Mouse (Mus musculus): ENCODE results near the gene Susd1. TPM values are rescaled to one million over a fixed set of nuclear protein-coding genes. Genes with fewer than 3 reads are reported as not detected.
A peak's percentile ranks its signal among the peaks of the same experiment; 100 is the strongest.

The Susd1 gene
- polyA plus RNA-seq, 1 experiment from 2014 or later: 11.5 TPM

DNA sequence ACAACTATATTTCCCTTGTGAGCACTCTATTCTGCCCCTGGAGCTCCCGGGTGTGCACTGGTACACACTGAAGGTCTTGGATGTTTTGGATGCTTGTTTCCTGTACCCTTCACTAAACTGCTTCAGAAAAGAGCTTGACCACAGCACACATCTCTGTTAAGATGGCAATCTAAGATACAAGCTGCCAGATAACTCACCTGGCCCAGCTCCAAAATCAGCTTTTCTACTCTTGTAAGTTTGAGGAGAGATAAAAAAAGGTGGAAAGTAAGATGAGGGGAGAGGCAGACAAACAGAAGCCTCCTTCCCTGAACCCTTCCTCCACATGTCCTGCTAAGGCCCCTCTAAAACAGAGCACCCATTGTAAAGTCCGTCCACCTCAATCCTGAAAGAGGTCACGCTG is 115.7 kb downstream of the Susd1 start:
- Histone ChIP-seq H3K9ac (replicated peaks; ENCODE audit: low read length) (no peak overlapping the region), H3K4me2 (replicated peaks; ENCODE audit: low read depth, low read length) (no peak overlapping the region), H3K9me3 (ENCODE audit: low read length) (no peaks in the 10 kb centered on the region), H3K27ac (ENCODE audit: low read length) (no peak overlapping the region), H3K27me3 (ENCODE audit: insufficient read depth, low read length) (no peaks in the 10 kb centered on the region), H3K4me1 (ENCODE audit: insufficient read depth, low read length) (peaks cover 14% of the 10 kb centered on the region), H3K4me3 (ENCODE audit: low read length) (no peak overlapping the region), H3K36me3 (ENCODE audit: insufficient read depth, low read length) (no peaks in the 10 kb centered on the region)
- ATAC-seq (ENCODE audit: low FRiP score, low TSS enrichment): no peak
- 59% methylated on average over 3 of the region's 3 CpGs for WGBS

DNA sequence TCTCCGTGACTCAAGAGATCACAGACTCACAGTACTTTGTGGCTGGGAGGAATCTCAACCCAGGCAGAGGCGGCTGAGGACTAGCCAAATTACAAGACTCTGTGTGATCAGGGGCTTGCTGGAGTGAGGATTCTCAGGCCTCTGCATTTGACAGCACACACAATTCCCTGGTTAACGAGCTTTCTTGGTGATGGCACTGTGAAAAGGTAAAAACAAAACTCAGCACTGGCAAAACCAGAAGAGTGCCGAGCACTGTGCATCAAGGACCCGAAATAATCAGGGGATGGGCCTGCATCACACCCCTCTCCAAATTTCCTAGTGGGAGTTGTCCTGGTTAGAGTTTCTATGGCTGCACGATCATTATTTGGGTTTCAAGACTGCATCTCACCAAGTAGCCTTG is 116.4 kb downstream of the Susd1 start:
- Histone ChIP-seq H3K36me3 (ENCODE audit: insufficient read depth, low read length) (no peaks in the 10 kb centered on the region), H3K9ac (replicated peaks; ENCODE audit: low read length) (no peak overlapping the region), H3K4me1 (ENCODE audit: insufficient read depth, low read length) (peaks cover 14% of the 10 kb centered on the region), H3K27me3 (ENCODE audit: insufficient read depth, low read length) (no peaks in the 10 kb centered on the region), H3K4me3 (ENCODE audit: low read length) (no peak overlapping the region), H3K9me3 (ENCODE audit: low read length) (no peaks in the 10 kb centered on the region), H3K4me2 (replicated peaks; ENCODE audit: low read depth, low read length) (no peak overlapping the region), H3K27ac (ENCODE audit: low read length) (no peak overlapping the region)
- ATAC-seq (ENCODE audit: low FRiP score, low TSS enrichment): no peak
- 80% methylated on average over 6 of the region's 6 CpGs for WGBS

DNA sequence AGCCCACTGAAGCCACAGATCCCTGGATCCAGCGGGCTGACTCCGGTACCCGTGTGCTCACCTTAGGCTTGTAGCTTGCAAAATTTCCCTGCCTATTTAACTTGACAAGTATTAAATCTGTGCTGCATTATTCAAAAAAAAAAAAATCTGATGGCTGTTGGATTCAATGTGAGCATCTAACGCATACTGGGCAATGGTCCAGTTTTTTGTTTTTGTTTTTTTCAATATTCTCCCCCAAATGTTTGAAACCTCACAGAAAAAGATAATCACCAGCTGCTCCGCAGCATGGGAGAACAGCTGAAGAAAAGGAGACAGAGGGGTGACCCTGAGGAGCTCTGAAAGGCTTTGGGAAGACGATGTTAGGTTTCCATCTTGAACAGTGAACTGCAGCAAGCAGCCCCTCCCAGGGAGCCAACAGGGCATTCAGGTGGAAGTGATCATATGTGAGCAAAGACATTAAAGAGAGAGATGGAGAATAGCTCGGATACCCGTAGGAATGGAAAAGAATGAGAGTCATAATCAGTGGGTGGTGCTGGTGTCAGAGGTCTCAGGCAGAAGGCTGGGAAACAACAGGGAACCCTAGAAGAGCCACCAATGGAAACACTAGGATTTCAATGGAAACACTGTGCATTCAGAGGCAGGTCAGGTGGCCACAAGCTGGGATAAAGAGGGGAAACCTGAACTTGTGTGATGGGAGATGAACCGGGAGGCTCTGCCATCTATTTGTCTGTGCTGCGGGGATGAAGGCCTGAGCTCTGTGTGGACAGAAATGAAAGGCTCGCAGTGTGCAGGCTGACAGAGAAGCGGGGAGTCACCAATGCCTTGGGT is 117.0 kb downstream of the Susd1 start:
- no peaks in the 10 kb centered on the region for H3K36me3 ChIP-seq (ENCODE audit: insufficient read depth, low read length)
- peaks cover 14% of the 10 kb centered on the region for H3K4me1 ChIP-seq (ENCODE audit: insufficient read depth, low read length)
- H3K27me3 ChIP-seq (ENCODE audit: insufficient read depth, low read length): no peaks in the 10 kb centered on the region
- H3K9ac ChIP-seq (replicated peaks; ENCODE audit: low read length): no peak overlapping the region
- no peak overlapping the region for H3K4me2 ChIP-seq (replicated peaks; ENCODE audit: low read depth, low read length)
- no peak for ATAC-seq (ENCODE audit: low FRiP score, low TSS enrichment)
- 0 out of 2 replicates have a peak overlapping the region, but pooled peaks have one; percentile 18 for H3K27ac ChIP-seq (ENCODE audit: low read length)
- WGBS: 69% methylated on average over 12 of the region's 12 CpGs
- no peaks in the 10 kb centered on the region for H3K9me3 ChIP-seq (ENCODE audit: low read length)
- no peak overlapping the region for H3K4me3 ChIP-seq (ENCODE audit: low read length)

DNA sequence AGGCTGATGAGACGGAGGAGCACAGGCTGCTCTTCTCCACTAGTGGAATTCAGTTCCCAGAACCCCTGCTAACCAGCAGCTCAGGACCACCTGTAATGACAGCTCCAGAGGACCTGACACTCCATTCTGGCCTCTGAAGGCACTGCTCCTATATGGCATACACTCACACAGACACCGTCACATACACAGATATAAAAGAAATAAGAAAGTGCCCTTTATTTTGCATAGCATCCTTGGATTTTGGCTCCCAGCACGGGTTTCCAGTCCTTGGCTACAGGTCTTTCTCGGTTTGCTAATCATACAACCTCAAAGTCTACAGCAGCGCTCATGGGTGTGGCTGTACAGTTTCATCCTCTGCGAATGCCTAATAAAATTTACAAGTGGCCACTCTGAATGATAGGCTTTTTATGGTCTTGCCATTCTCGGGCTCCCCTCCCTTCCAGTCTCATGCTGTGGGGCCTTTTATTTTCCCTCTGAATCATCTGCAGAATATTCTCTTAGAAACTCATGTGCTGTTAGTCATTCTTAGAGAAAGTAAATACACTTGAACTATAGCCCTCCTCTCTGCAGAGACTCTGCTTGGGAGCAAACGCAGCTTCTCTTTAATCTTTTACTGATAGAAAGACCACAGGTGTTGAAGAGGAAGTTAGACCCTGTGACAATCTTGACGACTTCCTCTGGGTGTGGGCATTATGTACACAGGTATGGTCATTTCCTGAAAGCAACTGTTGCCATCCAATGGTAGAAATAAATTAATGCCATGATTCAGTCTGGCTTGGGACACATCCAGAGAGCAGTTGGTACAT is 119.1 kb downstream of the Susd1 start:
- WGBS: 61% methylated on average over 9 of the region's 9 CpGs
- no peak overlapping the region for H3K9ac ChIP-seq (replicated peaks; ENCODE audit: low read length)
- no peak overlapping the region for H3K4me2 ChIP-seq (replicated peaks; ENCODE audit: low read depth, low read length)
- H3K27ac ChIP-seq (ENCODE audit: low read length): no peak overlapping the region
- no peaks in the 10 kb centered on the region for H3K36me3 ChIP-seq (ENCODE audit: insufficient read depth, low read length)
- ATAC-seq (ENCODE audit: low FRiP score, low TSS enrichment): no peak
- no peaks in the 10 kb centered on the region for H3K27me3 ChIP-seq (ENCODE audit: insufficient read depth, low read length)
- no peak overlapping the region for H3K4me3 ChIP-seq (ENCODE audit: low read length)
- no peaks in the 10 kb centered on the region for H3K9me3 ChIP-seq (ENCODE audit: low read length)
- peaks cover 22% of the 10 kb centered on the region for H3K4me1 ChIP-seq (ENCODE audit: insufficient read depth, low read length)

DNA sequence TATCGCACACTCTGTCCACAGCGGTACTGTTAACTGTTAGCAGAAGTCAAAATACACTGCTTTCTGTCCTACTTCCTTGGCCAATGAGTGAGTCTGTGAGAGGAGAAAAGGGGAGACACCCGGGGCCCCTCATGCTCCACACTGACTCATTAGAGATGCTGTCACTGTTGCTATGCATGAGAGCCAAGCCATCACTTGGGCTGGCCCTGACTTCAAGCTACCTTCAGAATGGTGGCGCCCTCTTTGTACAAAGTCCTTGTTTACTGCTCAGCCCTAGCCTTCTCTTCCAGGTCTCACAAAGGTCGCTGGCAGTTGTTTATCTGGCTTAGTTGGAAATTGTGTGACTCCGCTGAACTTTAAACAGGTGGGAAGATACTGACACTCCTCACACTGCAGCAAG is 119.8 kb downstream of the Susd1 start:
- Histone ChIP-seq H3K4me2 (replicated peaks; ENCODE audit: low read depth, low read length) (no peak overlapping the region), H3K9me3 (ENCODE audit: low read length) (no peaks in the 10 kb centered on the region), H3K4me1 (ENCODE audit: insufficient read depth, low read length) (peaks cover 22% of the 10 kb centered on the region), H3K27ac (ENCODE audit: low read length) (no peak overlapping the region), H3K36me3 (ENCODE audit: insufficient read depth, low read length) (no peaks in the 10 kb centered on the region), H3K9ac (replicated peaks; ENCODE audit: low read length) (no peak overlapping the region), H3K27me3 (ENCODE audit: insufficient read depth, low read length) (no peaks in the 10 kb centered on the region), H3K4me3 (ENCODE audit: low read length) (no peak overlapping the region)
- 86% methylated on average over 6 of the region's 6 CpGs for WGBS
- no peak for ATAC-seq (ENCODE audit: low FRiP score, low TSS enrichment)

DNA sequence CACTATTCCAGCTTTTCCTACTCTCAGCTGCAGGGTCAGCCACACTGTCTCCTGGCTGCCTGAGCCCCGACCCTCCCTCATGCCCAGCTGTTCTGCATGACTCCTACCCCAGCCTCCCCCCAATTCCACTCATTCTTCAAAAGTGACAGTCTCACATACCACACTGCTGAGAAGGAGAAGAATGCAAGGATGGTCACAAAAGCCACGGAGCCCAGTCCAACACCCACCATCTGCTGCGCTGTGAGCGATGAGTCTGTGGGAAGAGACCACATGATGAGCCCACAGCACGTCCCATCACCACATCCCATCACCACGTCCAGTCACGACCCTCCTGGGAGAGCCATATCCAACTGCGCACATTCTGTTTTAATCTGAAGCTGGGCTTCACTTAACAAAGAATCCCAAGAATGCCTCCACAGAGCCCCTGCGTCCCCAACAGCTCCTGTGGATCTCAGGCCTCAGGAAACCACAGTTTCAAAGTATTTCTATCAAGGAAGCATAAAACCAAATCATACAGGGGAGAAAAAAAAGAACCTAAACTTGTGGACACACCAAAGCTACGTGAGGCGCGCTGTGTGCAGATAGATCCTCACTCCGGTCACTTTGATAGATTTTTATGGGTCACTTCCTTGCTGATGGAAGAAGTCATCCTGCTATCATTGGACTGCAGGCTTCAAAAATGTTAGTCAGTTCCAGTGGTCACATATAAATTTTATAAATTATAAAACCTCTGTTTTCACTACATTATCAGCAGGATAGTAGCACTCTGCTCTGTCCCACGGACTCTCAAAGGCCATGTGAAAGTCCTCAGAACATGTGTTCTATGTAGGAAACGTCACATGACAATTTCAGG is 122.7 kb downstream of the Susd1 start:
- Histone ChIP-seq H3K4me2 (replicated peaks; ENCODE audit: low read depth, low read length) (no peak overlapping the region), H3K9ac (replicated peaks; ENCODE audit: low read length) (no peak overlapping the region), H3K27me3 (ENCODE audit: insufficient read depth, low read length) (no peaks in the 10 kb centered on the region), H3K27ac (ENCODE audit: low read length) (peak overlapping the region; percentile 58; the same call in 1 of the 2 replicates), H3K36me3 (ENCODE audit: insufficient read depth, low read length) (no peaks in the 10 kb centered on the region), H3K4me1 (ENCODE audit: insufficient read depth, low read length) (peaks cover 8% of the 10 kb centered on the region; the same call in 1 of the 2 replicates), H3K9me3 (ENCODE audit: low read length) (no peaks in the 10 kb centered on the region), H3K4me3 (ENCODE audit: low read length) (no peak overlapping the region)
- peak; percentile 88 for ATAC-seq (ENCODE audit: low FRiP score, low TSS enrichment)
- WGBS: 70% methylated on average over 15 of the region's 15 CpGs

DNA sequence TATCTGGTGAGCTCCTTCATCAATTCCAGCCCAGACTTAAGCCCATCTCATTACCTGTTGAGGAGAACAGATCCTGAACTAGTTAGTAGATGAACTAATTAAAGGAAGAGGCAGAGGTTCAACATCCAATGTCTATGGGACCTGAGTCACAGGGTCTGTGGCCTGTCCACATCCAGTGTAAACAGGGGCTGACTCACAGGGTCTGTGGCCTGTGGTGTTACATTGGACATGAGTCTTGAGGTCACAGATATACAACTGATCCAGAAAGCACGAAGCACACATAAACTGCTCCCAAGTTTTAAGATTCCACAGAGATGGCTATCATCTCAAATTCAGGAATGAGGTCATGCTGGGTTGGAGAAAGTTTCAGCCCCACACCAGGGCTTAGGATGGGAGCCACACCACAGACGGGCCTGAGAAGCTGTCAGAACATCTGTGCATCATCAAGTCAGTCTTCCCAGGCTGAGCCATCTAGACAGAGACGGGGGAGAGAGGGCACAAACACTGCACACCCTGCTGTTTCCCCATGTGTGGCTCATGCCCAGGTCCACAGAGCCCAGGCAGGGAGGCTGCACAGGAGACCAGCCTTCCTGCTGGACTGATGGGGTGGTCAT is 123.4 kb downstream of the Susd1 start:
- Histone ChIP-seq H3K9me3 (ENCODE audit: low read length) (no peaks in the 10 kb centered on the region), H3K4me2 (replicated peaks; ENCODE audit: low read depth, low read length) (no peak overlapping the region), H3K4me3 (ENCODE audit: low read length) (no peak overlapping the region), H3K27me3 (ENCODE audit: insufficient read depth, low read length) (no peaks in the 10 kb centered on the region), H3K9ac (replicated peaks; ENCODE audit: low read length) (no peak overlapping the region), H3K27ac (ENCODE audit: low read length) (peak overlapping the region; percentile 58; the same call in 1 of the 2 replicates), H3K4me1 (ENCODE audit: insufficient read depth, low read length) (peaks cover 8% of the 10 kb centered on the region; the same call in 1 of the 2 replicates), H3K36me3 (ENCODE audit: insufficient read depth, low read length) (no peaks in the 10 kb centered on the region)
- 49% methylated on average over 3 of the region's 3 CpGs for WGBS
- peak; percentile 40; the same call in 1 of the 2 replicates for ATAC-seq (ENCODE audit: low FRiP score, low TSS enrichment)

DNA sequence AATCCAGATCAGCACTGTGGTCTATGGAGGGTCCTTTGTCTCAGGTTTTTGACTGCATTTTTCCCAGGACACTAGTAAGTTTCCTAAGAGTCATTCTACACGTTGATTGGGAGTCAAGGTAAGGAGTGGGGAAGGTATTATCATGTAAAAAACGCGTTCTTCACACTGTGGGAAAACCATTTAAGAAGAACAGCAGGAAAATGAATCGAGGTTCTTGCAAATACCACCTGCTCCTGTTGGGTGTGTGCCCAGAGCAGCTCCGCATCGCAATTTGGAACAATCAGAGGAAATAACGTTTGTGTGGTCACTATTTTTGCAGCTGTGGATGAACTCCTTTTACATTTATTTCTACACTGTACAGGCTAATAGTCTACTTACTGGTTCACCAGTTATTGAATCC is 125.5 kb downstream of the Susd1 start:
- H3K9me3 ChIP-seq (ENCODE audit: low read length): no peaks in the 10 kb centered on the region
- no peak overlapping the region for H3K9ac ChIP-seq (replicated peaks; ENCODE audit: low read length)
- no peak overlapping the region for H3K4me3 ChIP-seq (ENCODE audit: low read length)
- H3K27me3 ChIP-seq (ENCODE audit: insufficient read depth, low read length): no peaks in the 10 kb centered on the region
- no peak overlapping the region for H3K27ac ChIP-seq (ENCODE audit: low read length)
- peaks cover 8% of the 10 kb centered on the region; the same call in 1 of the 2 replicates for H3K4me1 ChIP-seq (ENCODE audit: insufficient read depth, low read length)
- H3K4me2 ChIP-seq (replicated peaks; ENCODE audit: low read depth, low read length): no peak overlapping the region
- no peaks in the 10 kb centered on the region for H3K36me3 ChIP-seq (ENCODE audit: insufficient read depth, low read length)
- no peak for ATAC-seq (ENCODE audit: low FRiP score, low TSS enrichment)
- 68% methylated on average over 7 of the region's 7 CpGs for WGBS

DNA sequence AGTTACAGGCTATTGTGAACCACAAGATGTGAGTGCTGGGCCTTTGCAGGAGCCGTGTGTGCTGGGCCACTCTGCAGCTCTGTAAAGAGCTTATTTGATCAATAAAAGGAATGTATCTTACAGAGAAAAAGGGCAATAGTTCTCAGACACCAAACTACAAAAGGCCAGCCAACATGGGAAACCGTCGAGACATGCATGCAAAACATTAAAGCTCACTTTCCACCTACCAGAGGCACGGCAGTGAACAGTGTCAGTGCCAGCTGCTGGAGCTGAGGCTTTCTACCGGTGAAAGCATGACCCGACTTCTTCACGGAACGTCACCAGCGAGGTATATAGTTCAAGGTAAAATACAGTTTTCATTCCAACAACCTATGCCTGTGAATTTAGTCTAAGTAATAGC is 127.8 kb downstream of the Susd1 start:
- ATAC-seq (ENCODE audit: low FRiP score, low TSS enrichment): no peak
- 87% methylated on average over 9 of the region's 9 CpGs for WGBS

More for the DNA sequence above, 127.8 kb downstream of the Susd1 start:
- Histone ChIP-seq H3K27ac (ENCODE audit: low read length) (no peak overlapping the region), H3K4me3 (ENCODE audit: low read length) (no peak overlapping the region), H3K4me2 (replicated peaks; ENCODE audit: low read depth, low read length) (no peak overlapping the region), H3K4me1 (ENCODE audit: insufficient read depth, low read length) (peaks cover 5% of the 10 kb centered on the region; the same call in 1 of the 2 replicates), H3K9me3 (ENCODE audit: low read length) (no peaks in the 10 kb centered on the region), H3K27me3 (ENCODE audit: insufficient read depth, low read length) (no peaks in the 10 kb centered on the region), H3K9ac (replicated peaks; ENCODE audit: low read length) (no peak overlapping the region), H3K36me3 (ENCODE audit: insufficient read depth, low read length) (no peaks in the 10 kb centered on the region)
